Mouse (Mus musculus): ENCODE measurements around the gene Dusp28. TPM values are rescaled to one million over a fixed set of nuclear protein-coding genes. Genes with fewer than 3 reads are reported as not detected.

The Dusp28 gene
- total RNA-seq, 2 experiments from 2014 or later: 16.9 to 18.5 TPM

DNA sequence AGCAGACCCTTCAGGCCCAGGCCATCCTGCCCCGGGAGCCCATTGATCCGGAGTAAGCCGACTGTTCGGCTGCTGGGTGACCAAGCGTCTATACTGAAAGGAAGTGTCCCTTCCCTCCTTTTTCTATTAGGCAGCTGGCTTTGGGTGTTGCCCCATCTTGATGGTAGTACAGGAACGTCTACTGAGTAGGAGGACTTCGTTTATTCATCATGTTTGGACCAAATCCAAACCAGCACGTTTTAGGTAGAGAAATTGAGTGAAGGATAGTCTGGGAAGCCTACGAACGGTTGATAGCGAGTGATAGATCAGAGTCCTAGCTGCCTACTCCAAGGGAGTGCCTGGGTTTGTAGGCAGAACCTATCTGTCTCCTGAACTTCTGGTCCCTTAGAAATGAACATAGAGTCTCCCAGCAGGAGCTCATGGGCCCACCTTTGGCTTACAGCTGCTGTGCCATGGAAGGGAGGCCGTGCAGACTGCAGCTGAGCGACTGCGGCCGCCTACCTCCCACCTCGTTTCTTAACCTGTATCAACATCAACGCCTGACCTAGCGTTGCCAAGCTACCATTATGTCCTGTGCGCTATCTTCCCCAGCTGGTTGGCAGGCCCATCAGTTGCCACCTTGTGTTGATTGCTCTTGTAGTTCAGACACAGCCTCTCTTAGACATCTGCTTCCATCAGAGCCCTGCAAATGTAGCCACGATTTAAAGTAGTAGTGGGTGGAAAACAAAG, 1.0 kb downstream of the Dusp28 start:
- no peak for DNase-seq

DNA sequence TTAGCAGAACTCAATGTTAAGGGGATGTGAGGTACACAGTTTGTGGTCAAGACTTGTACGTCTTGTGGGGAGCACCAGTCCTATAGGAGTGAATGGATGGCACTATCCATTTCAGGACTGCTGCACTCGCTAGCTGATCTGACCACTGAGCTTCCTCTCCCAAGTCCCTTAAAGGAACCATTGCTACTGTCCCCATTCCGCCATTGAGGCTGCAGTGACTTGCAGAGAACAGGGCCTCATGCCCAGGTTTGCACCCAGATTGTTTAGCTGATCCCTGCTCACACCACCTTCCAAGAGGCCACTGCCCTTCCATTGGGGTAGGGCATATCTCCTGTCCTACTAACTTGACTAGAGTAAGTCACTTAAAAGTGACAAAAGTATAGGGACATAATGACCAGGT, 1.9 kb downstream of the Dusp28 start:
- DNase-seq: no peak

DNA sequence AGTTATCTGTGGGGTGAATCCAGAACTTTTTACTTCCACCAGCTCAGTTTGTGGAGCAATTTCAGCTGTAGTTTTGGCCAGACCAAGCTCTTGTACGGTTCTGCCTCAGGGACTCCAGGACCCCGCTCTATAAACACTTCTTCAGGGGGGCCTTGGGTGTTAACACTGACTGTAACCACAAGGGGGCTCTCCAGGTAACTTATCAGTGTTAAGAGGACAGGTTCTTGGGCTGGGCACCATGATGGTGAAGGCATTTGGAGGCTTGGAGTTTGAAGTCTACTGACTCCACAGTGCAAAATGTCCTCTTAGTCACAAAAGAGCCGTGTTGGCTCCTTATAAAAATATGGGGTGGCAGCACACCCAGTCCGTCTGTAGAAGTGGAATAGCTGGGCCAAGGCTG, 2.3 kb downstream of the Dusp28 start:
- DNase-seq: no peak

DNA sequence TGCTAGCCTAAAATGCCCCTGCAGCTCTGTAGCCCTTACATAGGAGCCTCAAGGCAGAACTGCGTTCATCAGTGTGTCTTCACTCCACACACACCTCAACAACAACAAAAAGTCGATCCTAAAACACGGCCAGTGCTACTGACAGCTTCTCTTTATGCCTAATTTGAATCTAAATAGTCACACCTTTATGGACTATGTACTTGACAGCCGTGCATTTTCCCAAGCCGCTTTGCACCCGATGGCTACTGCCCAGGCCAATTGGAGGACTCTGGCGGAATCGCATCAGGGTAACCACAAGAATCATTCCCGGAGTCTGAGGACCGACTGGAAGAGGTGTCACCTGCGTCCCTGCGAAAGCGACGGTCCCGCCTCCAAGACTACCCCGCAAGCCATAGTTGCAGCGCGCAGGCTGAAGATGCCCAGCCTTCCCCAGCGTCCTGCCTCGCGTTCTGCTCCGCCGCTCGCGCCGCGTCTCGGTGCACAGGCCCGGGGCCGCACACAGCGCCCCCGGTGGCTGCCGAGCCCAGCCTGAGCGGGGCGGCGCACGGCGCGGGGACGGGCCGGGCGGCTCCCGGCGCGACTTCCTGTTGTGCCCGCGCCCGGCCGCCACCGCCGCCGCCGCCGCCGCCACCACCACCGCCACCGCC, 3.6 kb downstream of the Dusp28 start, which contains the start of gene Rnpepl1:
Gene Rnpepl1, plus strand, starts transcription at position 545 of the 647 bp plus-strand sequence.
- peak; percentile 82 to 86 for DNase-seq

DNA sequence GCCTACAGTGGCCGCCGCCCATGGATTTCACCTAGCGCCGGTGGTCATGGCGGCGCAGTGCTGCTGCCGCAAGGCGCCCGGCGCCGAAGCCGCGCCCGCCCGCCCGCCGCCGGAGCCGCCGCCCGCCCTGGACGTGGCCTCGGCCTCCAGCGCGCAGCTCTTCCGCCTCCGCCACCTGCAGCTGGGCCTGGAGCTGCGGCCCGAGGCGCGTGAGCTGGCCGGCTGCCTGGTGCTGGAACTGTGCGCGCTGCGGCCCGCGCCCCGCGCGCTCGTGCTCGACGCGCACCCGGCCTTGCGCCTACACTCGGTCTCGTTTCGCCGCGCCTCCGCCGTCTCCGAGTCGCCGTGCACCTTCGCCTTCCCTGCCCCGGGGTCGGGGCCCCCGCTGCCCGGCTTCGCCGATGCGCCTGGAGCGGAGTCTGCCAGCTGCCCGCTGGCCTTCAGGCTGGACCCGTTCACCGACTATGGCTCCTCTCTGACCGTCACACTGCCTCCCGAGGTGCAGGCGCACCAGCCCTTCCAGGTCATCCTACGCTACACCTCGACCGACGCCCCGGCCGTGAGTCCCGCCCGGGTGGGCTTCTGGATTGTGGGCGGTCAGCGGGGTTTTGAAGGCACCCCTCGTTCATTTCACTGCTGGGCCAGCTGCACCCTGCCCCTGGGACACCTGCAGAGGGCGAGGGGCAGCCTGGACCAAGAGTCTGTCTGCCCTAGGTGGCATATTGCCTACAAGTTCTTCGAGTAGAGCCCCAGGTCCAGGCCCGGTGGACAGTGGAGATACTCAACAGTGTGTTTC, 4.3 kb downstream of the Dusp28 start:
- DNase-seq: peak; percentile 65 to 70

DNA sequence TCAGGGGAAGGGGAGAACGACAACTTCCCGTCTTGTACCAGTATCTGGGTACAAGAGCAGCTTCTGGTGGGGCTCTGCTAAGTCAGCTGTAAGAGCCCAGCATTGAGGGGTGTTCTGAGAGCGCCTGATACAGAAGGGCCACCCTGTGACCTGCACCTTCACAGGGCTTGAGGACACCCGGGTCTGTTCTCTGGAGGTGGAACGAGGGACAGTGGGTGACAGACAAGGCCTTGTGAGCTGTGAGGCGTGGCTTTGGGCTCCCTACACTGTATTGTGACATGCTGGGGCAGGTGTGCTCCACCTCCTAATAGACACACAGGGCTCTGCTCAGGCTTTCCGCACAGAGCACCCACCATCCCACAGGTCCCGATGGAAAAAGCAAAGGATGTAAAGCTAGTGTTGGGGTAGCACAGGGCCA, 4.9 kb downstream of the Dusp28 start:
- DNase-seq: no peak

DNA sequence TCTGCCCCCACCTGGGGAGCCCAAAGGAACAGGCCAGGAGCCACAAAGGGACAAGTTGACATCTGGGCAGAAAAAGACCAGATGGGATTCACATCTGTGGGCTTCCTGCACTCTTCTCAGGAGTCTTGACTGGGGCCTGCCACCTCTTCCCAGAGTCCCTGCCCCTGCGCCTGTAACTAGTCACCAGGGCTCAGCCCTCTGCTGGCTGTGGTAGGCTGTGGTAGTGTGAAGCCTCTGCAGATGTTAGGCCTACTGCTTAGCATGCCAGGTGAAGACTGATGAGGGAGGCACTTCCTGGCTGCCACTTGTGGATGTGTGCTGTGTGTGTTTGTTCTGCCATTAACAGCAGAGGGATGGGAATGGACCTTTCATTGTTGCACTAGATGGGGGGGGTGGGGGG, 5.5 kb downstream of the Dusp28 start:
- peak in 1 of 2 experiments; percentile 13 for DNase-seq

DNA sequence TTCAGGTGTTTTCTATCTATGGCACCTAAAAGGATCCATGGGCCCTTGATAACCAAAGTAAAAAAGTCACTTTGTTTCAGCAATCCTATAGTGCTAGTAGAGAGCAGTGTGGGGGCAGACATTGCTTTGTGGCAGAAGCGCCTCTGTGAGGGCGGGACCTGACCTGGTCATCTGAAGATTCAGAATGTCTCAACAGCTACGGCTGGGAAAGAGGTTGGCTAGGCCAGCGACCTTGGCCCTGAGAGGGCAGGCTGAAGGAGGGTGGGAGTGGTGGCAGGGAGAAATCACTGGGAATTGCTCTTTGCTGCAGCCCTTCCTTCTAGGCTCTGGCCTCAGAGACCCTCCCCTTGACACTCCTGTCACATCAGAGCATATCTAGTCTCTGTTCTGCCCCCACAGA, 7.5 kb downstream of the Dusp28 start:
- DNase-seq: no peak

DNA sequence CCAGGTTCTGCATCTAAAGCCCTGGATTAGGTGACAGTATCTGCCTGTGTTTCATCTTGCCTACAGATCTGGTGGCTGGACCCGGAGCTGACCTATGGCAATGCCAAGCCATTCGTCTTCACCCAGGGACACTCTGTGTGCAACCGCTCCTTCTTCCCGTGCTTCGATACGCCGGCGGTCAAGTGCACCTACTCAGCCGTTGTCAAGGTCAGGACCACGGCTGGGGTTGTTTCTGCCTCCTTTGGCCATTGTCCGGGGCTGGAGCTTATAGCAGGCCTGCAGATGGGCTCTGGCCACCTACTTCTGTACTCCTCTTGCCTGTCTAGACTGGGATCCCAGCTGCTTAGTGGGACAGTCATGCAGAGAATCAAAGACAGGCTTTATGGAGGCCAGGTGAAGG, 8.2 kb downstream of the Dusp28 start:
- DNase-seq: no peak

DNA sequence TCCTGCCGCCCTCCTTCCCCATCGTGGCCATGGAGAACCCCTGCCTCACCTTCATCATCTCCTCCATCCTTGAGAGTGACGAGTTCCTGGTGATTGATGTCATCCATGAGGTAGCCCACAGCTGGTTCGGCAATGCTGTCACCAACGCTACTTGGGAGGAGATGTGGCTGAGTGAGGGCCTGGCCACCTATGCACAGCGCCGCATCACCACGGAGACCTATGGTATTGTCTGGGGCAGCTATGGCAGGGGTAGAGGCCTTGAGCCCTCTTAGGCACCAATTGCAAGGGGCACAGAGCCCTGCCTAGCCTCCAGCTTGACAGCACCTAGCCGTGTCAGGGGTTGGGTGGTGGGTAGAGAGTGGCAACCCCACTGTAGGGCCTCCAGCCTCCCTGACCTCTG, 9.9 kb downstream of the Dusp28 start:
- no peak for DNase-seq

DNA sequence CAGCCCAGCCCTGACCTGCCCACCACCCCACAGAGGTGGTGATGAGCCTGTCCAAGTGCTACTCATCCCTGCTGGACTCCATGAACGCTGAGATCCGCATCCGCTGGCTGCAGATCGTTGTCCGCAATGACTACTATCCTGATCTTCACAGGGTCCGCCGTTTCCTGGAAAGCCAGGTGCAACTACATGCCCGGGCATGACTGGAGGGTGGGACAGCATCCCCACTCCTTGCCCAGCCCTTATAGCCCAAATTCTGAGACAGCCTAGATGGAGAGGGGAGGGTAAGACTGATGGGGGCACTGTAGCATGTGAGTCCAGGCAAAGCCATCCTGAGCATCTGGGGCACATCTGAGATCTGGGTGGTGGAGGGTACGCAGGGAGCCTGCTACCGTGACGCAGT, 12.4 kb downstream of the Dusp28 start:
- DNase-seq: no peak

DNA sequence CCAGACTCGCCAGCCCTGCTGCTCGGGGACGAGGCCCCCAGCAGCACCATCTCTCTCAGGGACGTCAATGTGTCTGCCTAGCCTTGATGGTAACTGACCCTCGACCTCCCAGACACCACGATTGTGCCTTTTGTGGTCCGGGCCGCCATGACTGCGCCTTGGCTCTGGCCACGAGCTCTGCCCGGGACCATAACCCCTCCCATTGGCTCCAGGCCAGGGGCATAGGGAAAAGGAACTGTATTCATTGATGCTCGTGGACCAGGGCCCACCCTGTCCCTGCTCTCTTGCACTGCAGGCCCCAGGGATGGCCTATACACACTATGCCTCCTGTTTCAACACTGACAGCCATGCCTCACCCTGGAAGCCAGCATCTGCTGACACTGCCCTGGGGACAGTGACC, 13.0 kb downstream of the Dusp28 start:
- DNase-seq: no peak

DNA sequence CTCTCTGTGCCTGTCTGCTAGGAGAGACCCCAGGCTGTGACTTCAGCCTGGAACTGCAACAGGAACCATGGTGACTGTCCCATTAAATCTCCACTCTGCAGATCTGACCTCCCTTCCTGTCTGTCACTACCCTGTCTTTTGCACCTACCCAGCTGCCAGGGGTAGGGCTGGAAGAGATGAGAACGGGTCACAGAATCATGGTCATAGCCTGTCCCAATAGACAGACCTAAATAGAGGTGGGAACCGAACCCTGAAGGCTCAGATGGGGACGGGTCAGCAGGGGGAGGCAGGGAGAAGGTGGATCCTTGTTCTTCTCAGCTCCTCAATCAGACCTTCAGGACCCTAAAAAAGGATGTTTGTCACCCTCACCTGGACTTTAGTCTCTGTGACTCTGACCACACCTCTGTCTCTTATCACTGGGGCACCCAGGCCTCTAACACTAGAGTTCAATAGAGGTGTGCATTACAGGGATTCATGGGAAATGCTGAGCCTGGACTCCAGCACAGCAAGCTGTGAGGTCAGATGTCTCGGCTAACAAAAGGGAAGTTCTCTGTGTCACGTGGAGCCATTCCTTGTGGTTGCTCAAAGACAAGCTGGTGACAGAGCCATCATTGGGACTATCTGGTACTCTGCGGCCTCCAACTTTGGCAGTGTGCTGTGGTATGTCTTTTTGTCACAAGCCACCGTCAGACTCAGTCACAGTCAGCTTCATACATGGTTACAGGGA, 13.9 kb downstream of the Dusp28 start:
- DNase-seq: peak in 1 of 2 experiments; percentile 42

DNA sequence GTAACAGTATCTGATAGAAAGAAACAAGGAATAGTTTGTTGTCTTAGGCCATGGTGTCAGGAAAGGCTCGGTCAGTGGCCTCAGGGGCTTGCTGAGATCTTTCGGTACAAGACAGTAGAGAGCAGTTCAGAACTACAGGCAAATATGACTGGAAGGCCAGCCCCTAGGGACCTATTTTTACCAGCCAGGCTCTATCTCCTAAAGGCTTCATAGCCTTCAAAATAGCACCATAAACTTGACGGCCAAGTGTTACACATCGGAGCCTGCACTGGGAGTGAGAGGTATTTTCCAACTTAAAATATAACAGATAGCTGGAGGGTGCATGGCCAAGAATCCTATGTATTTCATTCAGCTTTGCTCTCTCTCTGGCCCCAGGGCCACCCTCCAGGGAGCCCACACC, 14.7 kb downstream of the Dusp28 start:
- no peak for DNase-seq

DNA sequence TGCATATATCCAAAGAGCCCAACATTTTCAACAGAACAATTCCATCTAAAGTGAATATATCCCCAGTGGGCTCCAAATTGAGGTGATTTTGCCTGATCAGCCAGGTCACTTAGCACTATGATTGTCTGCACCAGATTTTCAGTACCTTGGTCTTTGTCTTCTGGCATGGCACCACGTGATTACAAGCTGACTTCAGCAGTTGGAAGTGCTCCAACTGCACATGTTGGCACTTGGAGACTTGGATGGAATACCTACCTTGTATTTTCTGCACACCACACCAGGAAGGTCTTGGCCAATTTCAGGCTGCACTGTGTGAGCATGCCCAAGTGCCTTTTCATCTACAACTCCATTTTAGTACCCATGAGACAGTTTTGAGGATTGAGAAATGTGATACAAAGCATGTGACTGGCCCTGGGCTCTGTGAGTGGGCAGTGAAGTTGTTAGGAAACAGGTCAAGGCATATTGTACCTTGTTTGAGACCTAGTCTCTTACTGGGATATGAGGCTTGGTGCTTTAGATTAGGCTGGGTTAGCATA, 23.5 kb downstream of the Dusp28 start:
- no peak for DNase-seq

DNA sequence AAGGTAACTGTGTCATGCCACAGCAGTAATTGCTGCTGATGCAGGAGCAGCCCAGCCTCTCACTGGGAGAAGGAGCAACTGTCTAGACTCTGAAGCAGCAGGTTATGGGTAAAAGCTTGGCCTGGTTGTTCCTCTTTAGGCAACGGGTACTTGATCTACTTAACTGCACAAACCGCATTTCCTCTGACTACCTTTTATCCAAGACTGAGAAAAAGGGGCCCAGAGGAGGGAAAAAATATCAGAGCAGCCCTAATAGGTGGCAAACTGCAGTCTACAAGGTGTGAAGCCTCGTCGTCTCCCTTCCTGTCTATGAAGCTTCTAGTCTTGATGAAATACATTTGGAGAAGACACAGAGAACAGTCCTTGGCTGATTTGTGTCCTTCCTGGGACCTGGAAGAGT, 26.8 kb downstream of the Dusp28 start:
- no peak for DNase-seq

DNA sequence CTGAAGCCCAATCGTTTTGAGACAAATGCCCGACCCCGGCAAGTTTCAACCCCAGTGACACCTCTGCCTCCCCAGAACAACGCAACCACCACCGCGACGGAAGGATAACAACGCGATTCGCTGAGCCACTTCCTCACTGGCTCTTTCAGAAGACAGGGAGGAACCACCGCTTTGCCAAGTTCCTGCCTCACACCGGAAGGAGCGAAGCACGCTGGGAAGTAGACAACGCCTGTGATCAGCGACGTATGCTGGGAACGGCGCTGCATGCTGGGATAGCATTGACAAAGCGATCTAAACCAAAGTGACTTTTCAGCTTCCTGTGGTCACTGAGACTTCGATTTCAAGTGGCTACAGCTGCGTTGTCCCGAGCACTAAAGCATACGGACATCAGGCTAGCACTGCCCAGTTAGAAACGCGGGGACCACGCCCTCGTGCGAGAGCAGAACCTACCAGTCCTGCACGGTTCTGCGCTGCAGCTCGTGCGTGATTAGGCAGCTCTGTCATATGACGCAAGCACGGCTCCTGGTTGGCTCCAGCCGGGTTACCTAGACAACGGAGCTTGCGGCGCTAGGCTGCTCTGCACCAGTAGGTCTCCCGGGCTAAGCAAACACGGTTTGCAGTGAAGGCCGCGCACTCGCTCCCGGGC, 27.5 kb downstream of the Dusp28 start, which contains the start of gene Capn10:
Gene Capn10, plus strand, starts transcription at position 195 of the 646 bp plus-strand sequence.
- peak; percentile 95 to 98 for DNase-seq

DNA sequence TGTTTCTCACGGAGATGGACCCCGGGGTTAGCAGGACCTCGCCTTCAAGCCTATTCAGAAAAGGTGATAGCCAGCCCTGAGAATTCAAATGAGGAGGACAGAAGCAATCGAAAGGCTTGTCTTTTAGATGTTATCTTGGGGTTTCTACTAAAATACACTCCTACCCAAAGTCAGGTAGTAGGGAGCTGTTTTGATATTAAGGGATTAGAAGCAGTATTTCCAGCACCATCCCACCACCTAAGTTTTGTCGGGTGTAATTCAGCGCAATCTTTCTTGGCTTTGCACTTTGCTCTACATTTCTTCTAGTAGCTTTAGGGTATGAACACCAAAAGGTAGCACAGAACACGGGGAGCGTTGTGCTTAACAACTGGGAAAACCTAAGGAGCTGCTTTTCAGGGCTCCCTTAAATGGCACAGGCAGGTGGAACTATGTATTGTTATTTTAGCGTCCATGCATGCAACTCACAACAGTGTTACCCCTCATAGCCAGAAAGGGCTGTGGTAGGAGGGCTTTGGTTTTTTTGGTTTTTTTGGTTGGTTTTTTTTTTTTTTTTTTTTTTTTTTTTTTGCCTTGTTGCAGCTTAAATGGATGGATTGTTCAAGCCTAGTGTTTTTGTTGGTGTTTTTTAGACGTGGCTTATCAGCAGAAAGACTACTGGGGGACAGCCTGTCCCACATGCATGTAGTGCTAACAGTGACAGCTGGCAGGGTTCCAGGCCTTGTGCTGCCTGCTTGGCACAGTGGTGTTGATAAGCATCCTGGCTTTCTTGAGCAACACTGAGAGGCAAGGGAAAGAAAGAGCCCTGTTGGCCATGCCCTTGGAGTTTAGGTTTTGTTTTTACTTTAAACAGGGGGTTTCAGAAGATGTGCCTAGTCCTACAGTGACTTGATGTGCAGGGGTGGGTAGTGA, 28.5 kb downstream of the Dusp28 start:
- no peak for DNase-seq

DNA sequence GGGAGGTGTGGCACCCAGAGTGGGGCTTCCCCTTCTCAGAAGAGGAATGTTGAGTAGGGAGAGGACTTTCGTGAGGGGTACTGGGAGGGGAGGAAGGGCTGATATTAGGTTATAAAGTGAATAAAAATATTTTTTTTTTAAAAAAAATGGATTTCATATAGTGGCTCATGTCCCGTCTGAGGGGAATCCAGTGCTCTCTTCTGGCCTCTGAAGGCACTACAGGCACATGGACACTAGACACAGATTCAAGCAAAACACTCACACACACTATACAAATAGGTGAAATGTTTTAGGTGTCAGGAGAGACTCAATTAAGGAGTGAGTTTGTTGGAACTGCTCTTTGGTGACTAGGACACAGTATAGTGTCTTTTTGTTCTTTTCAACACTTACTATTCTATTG, 29.2 kb downstream of the Dusp28 start:
- no peak for DNase-seq

DNA sequence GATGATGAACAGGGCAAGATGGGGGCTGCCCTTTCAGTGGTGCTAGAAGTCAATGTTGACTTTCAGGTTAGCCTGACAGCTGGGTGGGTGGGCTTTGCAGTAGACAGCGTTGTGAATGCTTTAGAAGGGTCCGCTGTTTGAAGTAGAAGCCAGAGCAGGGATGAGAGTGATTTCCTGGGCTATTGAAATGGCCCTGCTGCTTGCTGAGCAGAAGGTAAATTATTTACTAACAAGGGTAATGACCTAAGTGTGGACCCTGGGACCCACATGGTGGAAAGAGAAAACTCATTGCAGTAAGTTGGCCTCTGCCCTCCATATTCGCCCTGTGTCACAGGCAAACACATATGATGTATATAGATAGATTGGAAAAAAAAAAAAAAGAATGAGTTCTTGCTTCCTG, 29.7 kb downstream of the Dusp28 start:
- no peak for DNase-seq

Data from heart, adult 18-20 months (tissue).